Mouse (Mus musculus) NIH3T3 (cell line): ENCODE measurements around the gene Sc5d.

Experiments
- DNase-seq: peaks from one replicate; pipeline ENCODE4 v3.0.0-alpha.2; 2012; ENCODE audit warnings: low read depth

The Sc5d gene

GRCm38 (mm10) chr9:42264145-42264544, at the start of gene Sc5d:
TSS of gene Sc5d (minus strand) at chr9:42264256.
- peak; percentile 97 for DNase-seq

DNA sequence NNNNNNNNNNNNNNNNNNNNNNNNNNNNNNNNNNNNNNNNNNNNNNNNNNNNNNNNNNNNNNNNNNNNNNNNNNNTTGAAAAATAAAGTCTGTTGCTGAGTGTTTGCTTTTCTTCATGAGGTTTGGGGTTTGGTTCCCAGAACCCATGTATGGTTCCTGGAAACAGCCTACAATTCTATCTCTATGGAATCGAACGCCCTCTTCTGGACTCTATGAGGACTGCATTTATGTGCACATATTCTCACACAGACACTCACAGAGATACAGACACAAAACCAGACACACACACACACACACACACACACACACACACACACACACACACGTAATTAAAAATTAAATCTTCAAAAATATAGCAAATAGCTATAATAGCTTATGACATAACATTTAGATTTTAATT, 47.3 kb upstream of the Sc5d start:
- DNase-seq, result no peak

GRCm38 (mm10) chr9:42303894-42304293, 39.8 kb upstream of the Sc5d start:
- DNase-seq, result no peak

DNA sequence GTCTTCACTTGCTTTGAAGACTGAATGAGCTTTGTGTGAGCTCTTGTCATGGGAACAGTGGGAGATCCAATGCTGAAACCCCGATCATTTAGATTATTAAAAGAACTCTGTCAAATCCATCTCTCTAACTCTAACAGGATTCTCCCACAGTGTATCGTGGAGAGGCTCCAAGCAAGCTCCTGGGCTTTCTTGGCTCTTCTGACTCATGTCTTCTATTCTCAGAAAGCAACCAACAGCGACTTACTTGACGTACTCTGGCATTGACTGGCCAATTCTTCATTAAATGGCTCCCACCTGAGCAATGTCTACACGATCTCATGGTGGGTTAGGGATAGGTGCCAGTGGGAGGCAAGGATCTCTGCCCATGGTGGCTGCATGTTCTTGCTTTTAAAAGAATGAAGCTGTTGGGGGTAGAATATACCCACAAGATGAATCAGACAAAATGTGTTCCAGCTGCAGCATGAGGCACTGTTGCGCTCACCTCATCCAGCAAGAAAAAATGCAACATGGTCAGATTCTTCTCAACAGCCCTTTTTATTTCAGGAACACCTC, 37.1 kb upstream of the Sc5d start:
- no peak for DNase-seq

DNA sequence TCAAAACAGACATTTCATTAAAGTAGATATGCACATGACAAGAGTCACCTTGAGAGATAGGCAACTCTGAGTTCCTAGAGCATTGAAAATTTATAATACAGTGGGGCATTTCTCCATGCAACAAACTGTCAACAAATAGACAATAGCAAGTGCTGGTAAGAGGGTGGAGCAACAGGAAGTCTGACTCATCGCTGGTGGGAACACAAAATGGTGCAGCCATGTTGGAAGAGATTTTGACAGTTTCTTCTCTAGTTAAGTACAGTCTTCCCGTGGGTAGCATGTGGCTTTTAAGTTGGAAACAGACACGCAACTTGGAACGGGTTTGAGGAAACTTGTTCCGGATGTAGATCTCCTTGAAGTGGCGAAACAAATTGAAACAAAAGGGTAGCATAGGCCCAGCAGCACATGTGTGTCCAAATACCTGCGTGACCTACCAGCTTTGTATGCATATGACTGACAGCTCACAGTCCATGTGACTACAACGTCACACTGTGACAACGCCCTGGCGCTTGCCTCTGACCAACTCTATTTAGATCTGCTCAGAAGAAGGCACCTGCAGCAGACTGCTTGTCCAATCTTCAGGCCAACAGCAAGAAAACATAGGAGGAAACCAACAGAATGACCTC, 32.4 kb upstream of the Sc5d start:
- no peak for DNase-seq

DNA sequence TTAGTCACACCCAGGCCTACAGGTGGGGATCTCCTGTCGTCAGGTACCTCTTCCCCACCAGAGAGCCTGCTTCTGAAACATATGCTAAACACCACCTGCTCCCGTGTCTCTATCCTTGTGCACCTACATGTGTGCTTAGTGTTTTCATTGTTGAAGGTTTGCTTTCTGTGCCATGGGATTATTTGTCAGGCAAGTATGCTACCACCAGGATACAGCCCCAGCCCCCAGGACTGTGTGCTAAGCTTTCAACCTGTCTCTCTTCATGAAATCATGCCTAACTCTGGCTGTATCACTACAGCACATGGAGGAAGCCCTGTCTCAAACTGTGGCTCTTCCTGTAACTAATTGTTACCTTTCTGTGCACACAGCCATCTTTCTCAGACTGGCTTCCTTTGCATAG, 30.1 kb upstream of the Sc5d start:
- no peak for DNase-seq

- no peak for DNase-seq
These were observed 29.5 kb upstream of the Sc5d start for GRCm38 (mm10) chr9:42293596-42293995.

- DNase-seq, result no peak
These were observed 29.0 kb upstream of the Sc5d start for GRCm38 (mm10) chr9:42293051-42293450.

- no peak for DNase-seq
These were observed 15.6 kb upstream of the Sc5d start for GRCm38 (mm10) chr9:42279676-42280075.

GRCm38 (mm10) chr9:42278046-42278445, 14.0 kb upstream of the Sc5d start:
- DNase-seq, result no peak

DNA sequence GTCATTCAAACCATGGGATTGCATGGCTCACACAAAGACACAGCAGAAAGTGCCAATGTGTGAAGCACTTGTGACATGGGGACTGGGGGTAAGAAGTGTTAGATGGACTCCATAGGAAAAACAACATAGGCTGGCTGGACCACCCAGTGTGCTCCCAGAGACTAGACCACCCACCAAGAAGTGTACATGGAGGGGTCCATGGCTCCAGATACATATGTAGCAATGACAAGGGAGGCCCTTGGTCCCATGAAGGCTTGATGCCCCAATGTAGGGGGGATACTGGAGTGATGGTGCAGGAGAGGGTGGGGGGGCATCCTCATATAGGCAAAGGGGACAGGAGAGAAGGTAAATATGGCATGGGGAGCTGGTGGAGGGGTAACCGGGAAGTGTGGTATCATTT, 13.6 kb upstream of the Sc5d start:
- DNase-seq, result no peak

GRCm38 (mm10) chr9:42277162-42277561, 13.1 kb upstream of the Sc5d start:
- no peak for DNase-seq

DNA sequence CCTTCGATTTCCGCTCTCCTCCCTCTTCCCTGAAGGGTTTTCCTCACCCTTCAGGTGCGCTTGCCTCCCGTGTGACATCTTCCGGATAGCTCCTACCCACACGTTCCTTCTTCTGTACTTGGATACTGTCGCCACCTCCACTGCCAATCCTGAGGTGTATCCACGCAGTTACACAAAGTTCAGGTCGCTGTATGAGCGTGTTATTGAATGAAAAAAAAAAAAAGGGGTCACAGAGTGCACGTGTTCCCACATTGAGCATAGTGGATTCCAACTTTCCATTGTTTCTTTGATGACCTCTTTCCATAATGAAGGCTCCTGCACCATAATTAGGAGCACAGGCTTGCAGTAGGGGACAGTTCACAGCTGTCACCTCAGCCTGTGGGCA, 11.7 kb upstream of the Sc5d start:
- no peak for DNase-seq

DNA sequence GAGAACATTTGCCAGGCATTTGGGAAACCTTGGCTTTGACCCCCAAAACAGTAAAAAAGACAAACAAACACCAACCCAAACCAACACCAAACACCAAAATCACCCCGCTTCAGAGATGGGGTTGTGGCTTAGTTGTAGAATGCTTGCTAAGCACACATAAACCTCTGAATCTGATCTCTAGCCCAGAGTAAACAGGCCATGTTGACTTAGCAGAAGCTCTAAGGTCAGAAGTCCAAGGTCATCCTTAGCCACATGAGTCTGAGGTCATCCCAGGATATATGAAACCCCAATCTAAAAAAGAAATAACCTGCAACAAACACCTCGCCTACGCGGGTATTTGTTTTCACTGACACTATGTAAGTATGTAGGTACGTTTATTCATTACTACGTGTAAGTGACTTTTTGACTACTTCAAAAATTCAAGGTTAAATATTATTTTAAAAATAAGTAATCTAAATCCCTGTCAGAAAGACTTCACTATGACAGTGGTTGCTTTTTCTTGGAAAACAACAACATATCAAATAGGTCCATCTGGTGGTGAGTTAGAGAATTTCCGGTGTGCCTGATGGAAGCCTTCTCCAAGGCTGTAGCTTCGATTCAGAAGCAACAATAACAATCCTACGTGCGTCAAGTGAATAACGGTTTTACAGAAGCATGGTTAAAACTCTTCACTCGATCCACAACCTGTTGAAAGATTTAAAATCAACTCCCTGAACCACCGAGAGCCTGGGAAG, 11.1 kb upstream of the Sc5d start:
- peak; percentile 52 for DNase-seq

DNA sequence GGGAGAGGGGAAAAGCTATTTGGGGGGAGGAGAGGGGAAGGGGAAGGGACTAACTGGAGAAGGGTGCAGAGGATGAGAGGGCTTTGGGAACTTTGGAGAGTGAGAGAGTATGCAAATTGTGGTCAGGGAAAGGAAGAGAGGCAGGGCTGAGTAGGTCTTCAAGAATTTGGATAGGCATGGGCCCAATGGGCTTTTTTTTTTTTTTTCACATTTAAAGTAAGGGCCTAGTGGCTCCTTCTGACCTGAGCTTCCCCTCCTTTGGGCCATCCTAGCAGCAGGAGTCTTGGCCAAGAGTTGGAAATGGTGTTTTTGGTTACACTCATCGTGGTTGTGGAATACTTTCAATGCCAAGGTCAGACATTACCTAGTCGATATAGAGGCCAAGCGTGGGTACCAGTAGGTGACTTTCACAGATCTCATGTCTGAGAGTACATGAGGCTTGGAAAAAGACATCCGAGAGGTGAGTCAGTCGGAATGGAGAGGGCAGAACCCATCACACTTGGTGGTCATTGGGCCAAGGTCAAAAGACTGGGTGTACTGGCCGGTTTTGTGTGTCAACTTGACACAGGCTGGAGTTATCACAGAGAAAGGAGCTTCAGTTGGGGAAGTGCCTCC, 9.7 kb upstream of the Sc5d start:
- DNase-seq, result no peak

DNA sequence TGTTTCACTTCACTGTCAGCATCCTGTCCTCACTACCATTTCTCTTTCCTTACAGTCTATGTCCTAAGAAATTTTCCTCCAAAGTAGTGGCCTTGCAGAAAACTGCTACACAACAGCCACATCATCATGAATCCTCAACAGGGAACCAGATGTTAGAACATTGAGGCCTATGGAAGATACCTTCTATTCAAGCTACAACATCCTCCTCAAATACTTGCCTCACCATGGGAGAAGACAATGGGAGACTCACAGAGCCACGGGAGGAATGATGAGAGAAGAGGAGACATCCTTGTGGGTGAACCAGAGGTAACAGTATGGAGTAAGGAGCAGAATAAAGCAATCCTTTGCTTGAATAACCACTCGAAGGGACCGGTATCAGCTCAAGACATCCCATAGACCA, 9.1 kb upstream of the Sc5d start:
- DNase-seq, result no peak

DNA sequence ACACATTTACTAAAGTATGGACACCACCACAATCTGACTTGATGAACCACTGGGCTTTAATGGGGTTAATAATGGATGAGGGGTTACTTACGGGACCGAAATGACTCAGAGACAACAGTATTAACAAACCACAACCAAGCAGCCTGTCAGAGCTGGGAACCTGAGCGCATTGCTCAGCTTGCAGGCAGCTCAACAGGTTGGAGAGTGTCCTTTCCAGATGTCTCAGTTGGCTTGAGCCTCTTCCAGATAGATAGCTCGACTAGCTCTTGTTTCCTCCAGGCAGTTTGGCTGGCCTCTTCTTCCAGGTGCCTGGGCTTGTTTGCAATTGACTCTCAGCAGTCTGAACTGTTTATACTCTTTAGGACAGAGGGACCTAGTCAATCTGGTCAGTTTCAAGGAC, 8.6 kb upstream of the Sc5d start:
- DNase-seq, result peak; percentile 48

- no peak for DNase-seq
These were observed 7.4 kb upstream of the Sc5d start for GRCm38 (mm10) chr9:42271456-42271855.

DNA sequence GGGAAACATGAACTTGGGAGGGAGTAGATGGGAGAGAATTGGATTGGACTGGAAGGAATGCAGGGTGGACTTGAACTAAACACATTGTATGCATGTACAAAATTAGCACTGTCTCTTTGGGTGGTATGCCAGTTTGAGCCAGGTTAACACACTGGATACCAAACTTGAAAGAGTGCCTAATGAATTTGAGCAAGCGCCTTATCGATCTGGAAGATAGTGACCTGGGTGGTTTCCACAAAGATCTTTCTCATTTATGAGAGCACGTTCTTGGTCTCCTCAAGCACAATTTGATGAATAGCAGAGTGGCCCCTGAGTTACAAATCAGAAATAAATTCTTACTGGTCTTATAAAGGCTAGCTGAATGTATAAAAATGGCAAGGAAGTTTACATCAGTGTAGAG, 6.6 kb upstream of the Sc5d start:
- no peak for DNase-seq

- DNase-seq, result no peak
These were observed 6.0 kb upstream of the Sc5d start for GRCm38 (mm10) chr9:42270081-42270480.

DNA sequence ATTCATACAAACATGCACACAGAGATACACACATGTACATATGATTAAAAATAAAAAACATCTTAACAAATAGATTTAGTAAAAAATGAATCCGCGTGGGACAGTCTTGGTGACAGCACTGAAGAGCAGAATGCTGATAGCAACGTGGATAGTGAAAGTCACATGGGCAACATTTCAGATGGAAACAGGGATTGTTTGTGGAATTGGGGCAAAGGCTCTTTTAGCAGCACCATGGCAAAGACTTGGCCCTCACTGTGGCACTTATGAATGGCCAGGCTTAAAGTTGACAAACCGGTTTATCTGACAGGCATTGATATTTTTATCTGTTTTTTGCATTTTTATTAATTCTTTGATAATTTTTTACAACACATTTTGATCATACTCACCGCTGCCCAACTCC, 4.3 kb upstream of the Sc5d start:
- no peak for DNase-seq

GRCm38 (mm10) chr9:42265309-42265708, 1.3 kb upstream of the Sc5d start:
- DNase-seq, result peak; percentile 44

DNA sequence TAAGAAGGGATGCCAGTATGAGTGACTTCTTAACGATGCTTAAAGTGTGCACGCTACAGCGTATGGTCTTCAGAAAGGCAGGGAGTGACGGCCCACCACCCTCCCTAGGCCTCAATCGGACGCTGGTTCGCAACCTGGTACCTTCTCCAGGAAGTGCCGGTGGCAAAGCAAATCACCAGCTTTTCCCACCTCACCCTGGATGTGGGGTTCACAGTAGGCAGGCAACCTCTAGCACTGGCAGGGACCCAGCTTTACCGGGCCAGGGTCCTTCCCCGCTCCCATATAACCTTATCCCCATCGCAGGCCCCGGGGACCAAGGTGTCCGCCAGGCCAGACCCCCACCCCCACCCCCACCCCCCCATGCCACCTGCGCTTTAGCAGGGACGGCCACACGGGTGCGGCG, 346 bp downstream of the Sc5d start:
- DNase-seq, result peak; percentile 11
